Mouse (Mus musculus): ENCODE measurements around the gene Olfr459.

- no peak for TF ChIP-seq CTCF (IDR thresholded peaks at IDR 0.05; ENCODE audit: control insufficient read depth, insufficient read depth, insufficient read length)
- TF ChIP-seq MYOG (IDR thresholded peaks at IDR 0.05; ENCODE audit: control insufficient read depth, extremely low read depth, insufficient read length) = no peak
Measured at GRCm38 (mm10) chr6:41734719-41735470, 40.1 kb downstream of the Olfr459 start.
